Mouse (Mus musculus) myocyte (in vitro differentiated cells): ENCODE results near the gene Epha4.

Experiments used
- E2F4 ChIP-seq: IDR thresholded peaks from one replicate; pipeline ENCODE4 v1.6.1; 2011; ENCODE audit warnings: mild to moderate bottlenecking, control low read depth, moderate library complexity; ENCODE audit not compliant: insufficient read depth
- POLR2A ChIP-seq: IDR thresholded peaks from one replicate; pipeline ENCODE4 v1.6.1; 2011; ENCODE audit warnings: low read depth, mild to moderate bottlenecking, control low read depth, moderate library complexity; ENCODE audit not compliant: insufficient read length
- TCF12 ChIP-seq: IDR thresholded peaks from one replicate; pipeline ENCODE4 v1.6.1; 2011; ENCODE audit warnings: mild to moderate bottlenecking, control low read depth; ENCODE audit not compliant: poor library complexity, insufficient read depth, severe bottlenecking
- USF1 ChIP-seq: IDR thresholded peaks from one replicate; pipeline ENCODE4 v1.6.1; 2011; ENCODE audit warnings: low read depth, mild to moderate bottlenecking, control low read depth, moderate library complexity

DNA sequence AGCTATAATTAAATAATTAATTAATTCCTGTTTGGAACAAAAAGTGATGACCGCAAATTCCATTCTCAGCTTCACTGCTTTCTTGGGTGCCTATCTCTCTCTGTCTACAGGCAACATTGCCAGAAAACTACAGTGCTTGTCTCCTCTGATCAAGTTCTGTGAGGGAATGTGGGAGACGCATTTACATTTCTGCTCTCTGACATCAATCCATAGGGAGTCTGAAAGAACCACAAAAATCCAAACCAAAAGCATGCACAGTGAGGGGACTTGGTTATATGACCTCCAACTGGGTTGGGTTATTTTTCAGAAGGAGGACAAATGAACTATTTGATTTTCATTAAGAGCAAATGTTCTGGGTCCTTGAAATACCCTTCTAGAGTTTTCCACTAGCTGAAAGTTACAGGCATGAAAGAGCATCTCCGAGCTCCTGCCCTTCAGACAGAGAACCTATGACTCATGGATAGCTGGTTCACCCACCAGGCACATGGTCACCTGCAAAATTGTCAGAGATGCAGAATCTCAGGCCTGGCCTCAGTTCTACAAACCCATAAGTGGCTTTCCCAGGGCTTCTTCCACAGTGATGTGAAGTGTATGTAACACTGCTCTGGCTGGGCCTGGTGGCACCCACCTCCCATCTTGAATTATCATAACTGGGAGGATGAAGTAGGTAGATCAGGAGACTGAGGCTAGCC is 75.4 kb downstream of the Epha4 start:
- TF ChIP-seq E2F4, result no peak
- TF ChIP-seq POLR2A, result no peak
- no peak for TF ChIP-seq USF1
- no peak for TF ChIP-seq TCF12
